Mouse (Mus musculus) stomach, embryonic 16.5 days (tissue): ENCODE results near the gene Cx3cr1. TPM values are rescaled to one million over a fixed set of nuclear protein-coding genes. Genes with fewer than 3 reads are reported as not detected.

ENCODE experiments used
- ATAC-seq: fragments of 200-750 bp; cut with Nextera tagmentation; 2 replicates; pipeline ENCODE4 v1.8.0; 2017; ENCODE audit warnings: moderate number of reproducible peaks, moderate TSS enrichment; ENCODE audit not compliant: insufficient read depth, low FRiP score
- H3K27ac ChIP-seq: fragments of 300-500 bp; sonication (generic); 2 replicates; pipeline ENCODE4 v1.5.1; 2014; ENCODE audit warnings: low read length
- H3K27me3 ChIP-seq: fragments of 300-500 bp; sonication (generic); 2 replicates; pipeline ENCODE4 v1.6.1; 2014; ENCODE audit warnings: low read length, control low read depth, mixed read lengths; ENCODE audit not compliant: control insufficient read depth, insufficient read depth
- H3K36me3 ChIP-seq: fragments of 300-500 bp; sonication (generic); 2 replicates; pipeline ENCODE4 v1.6.1; 2014; ENCODE audit warnings: low read length; ENCODE audit not compliant: control insufficient read depth, insufficient read depth
- H3K4me1 ChIP-seq: fragments of 300-500 bp; sonication (generic); 2 replicates; pipeline ENCODE4 v1.6.1; 2014; ENCODE audit warnings: low read length, control low read depth, mixed read lengths; ENCODE audit not compliant: control insufficient read depth, insufficient read depth
- H3K4me2 ChIP-seq: fragments of 300-500 bp; sonication (generic); 2 replicates; pipeline ENCODE4 v1.6.1; 2014; ENCODE audit warnings: low read depth, low read length, mixed read lengths
- H3K4me3 ChIP-seq: fragments of 300-500 bp; sonication (generic); replicated peaks from 2 replicates; pipeline ENCODE4 v1.5.1; 2014; ENCODE audit warnings: mild to moderate bottlenecking, low read length
- H3K9ac ChIP-seq: fragments of 300-500 bp; sonication (generic); 2 replicates; pipeline ENCODE4 v1.6.1; 2014; ENCODE audit warnings: low read length
- H3K9me3 ChIP-seq: fragments of 300-500 bp; sonication (generic); replicated peaks from 2 replicates; pipeline ENCODE4 v1.6.1; 2016; ENCODE audit warnings: low read length, control low read depth; ENCODE audit not compliant: control insufficient read depth
- WGBS: fragments of 180-500 bp; shearing (Covaris S2); extraction: QIAGEN DNeasy Blood & Tissue Kit; methylation state at CpG from one replicate; pipeline ENCODE4 v1.1.7; 2014; 5-methylcytosine and 5-hydroxymethylcytosine counted together
- polyA plus RNA-seq: library from polyadenylated mRNA; unstranded; fragments of >200 nt; fragmentation: Nextera tagmentation; extraction: Ambion mirVana; gene quantifications from 2 replicates; pipeline ENCODE4 v1.2.1, GENCODE M21; 2015

Cx3cr1 gene
- polyA plus RNA-seq, 1 experiment from 2014 or later, result 15.2 TPM

- peaks cover 20% of the 10 kb centered on the region for H3K4me1 ChIP-seq
- no peak overlapping the region for H3K27ac ChIP-seq
- H3K9me3 ChIP-seq, result no peaks in the 10 kb centered on the region
- no peak overlapping the region for H3K9ac ChIP-seq
- WGBS, result 88% methylated on average over 12 of the region's 12 CpGs
- H3K4me2 ChIP-seq, result no peak overlapping the region
- H3K4me3 ChIP-seq, result no peak overlapping the region
- ATAC-seq, result no peak
- no peaks in the 10 kb centered on the region for H3K27me3 ChIP-seq
- H3K36me3 ChIP-seq, result peaks cover 21% of the 10 kb centered on the region; the same call in 1 of the 2 replicates
Observed at GRCm38 (mm10) chr9:119972582-119972981, 97.1 kb downstream of the Cx3cr1 start.

- 94% methylated on average over 10 of the region's 10 CpGs for WGBS
- Histone ChIP-seq H3K9ac (no peak overlapping the region), H3K4me1 (peaks cover 16% of the 10 kb centered on the region), H3K4me2 (no peak overlapping the region), H3K4me3 (no peak overlapping the region), H3K27me3 (no peaks in the 10 kb centered on the region), H3K27ac (no peak overlapping the region), H3K36me3 (peaks cover 21% of the 10 kb centered on the region; the same call in 1 of the 2 replicates), H3K9me3 (no peaks in the 10 kb centered on the region)
- ATAC-seq, result no peak
Observed at GRCm38 (mm10) chr9:119972166-119972565, 97.5 kb downstream of the Cx3cr1 start.

- Histone ChIP-seq H3K27me3 (no peaks in the 10 kb centered on the region), H3K36me3 (peaks cover 21% of the 10 kb centered on the region; the same call in 1 of the 2 replicates), H3K9ac (peak overlapping the region; percentile 39; the same call in 1 of the 2 replicates)
Observed at GRCm38 (mm10) chr9:119970763-119971656, 98.7 kb downstream of the Cx3cr1 start.

GRCm38 (mm10) chr9:119970221-119970620 lies 99.5 kb downstream of the Cx3cr1 start:
- Histone ChIP-seq H3K27me3 (no peaks in the 10 kb centered on the region), H3K9me3 (no peaks in the 10 kb centered on the region), H3K27ac (peak overlapping the region; percentile 62), H3K4me3 (no peak overlapping the region), H3K36me3 (peaks cover 21% of the 10 kb centered on the region; the same call in 1 of the 2 replicates), H3K4me1 (peaks cover 13% of the 10 kb centered on the region), H3K9ac (peak overlapping the region; percentile 39; the same call in 1 of the 2 replicates), H3K4me2 (no peak overlapping the region)
- WGBS, result 40% methylated on average over 6 of the region's 6 CpGs
- no peak for ATAC-seq

More at GRCm38 (mm10) chr9:119970763-119971656, 98.7 kb downstream of the Cx3cr1 start:
- peaks cover 13% of the 10 kb centered on the region for H3K4me1 ChIP-seq
- H3K4me2 ChIP-seq, result no peak overlapping the region
- H3K9me3 ChIP-seq, result no peaks in the 10 kb centered on the region
- no peak overlapping the region for H3K4me3 ChIP-seq
- ATAC-seq, result peak; percentile 51; the same call in 1 of the 2 replicates
- H3K27ac ChIP-seq, result peak overlapping the region; percentile 62
- 75% methylated on average over 7 of the region's 7 CpGs for WGBS

GRCm38 (mm10) chr9:119969811-119970210 lies 99.9 kb downstream of the Cx3cr1 start:
- ATAC-seq, result no peak
- 76% methylated on average over 7 of the region's 7 CpGs for WGBS
- H3K4me1 ChIP-seq, result peaks cover 13% of the 10 kb centered on the region
- no peak overlapping the region for H3K4me2 ChIP-seq
- no peaks in the 10 kb centered on the region for H3K9me3 ChIP-seq
- H3K27me3 ChIP-seq, result no peaks in the 10 kb centered on the region
- H3K4me3 ChIP-seq, result no peak overlapping the region
- H3K27ac ChIP-seq, result peak overlapping the region; percentile 62; the same call in 1 of the 2 replicates
- H3K36me3 ChIP-seq, result peaks cover 21% of the 10 kb centered on the region; the same call in 1 of the 2 replicates
- no peak overlapping the region for H3K9ac ChIP-seq

GRCm38 (mm10) chr9:119966221-119966910 lies 103.3 kb downstream of the Cx3cr1 start:
- Histone ChIP-seq H3K4me3 (no peak overlapping the region), H3K27me3 (no peaks in the 10 kb centered on the region), H3K9me3 (no peaks in the 10 kb centered on the region), H3K36me3 (no peaks in the 10 kb centered on the region), H3K4me2 (no peak overlapping the region), H3K9ac (no peak overlapping the region), H3K27ac (no peak overlapping the region), H3K4me1 (peaks cover 16% of the 10 kb centered on the region)
- ATAC-seq, result no peak
- WGBS, result 86% methylated on average over 26 of the region's 26 CpGs

- 61% methylated on average over 3 of the region's 3 CpGs for WGBS
- Histone ChIP-seq H3K4me1 (peaks cover 4% of the 10 kb centered on the region; the same call in 1 of the 2 replicates), H3K27ac (no peak overlapping the region), H3K9me3 (no peaks in the 10 kb centered on the region), H3K4me3 (no peak overlapping the region), H3K9ac (no peak overlapping the region), H3K4me2 (no peak overlapping the region), H3K36me3 (no peaks in the 10 kb centered on the region), H3K27me3 (no peaks in the 10 kb centered on the region)
- no peak for ATAC-seq
Observed at GRCm38 (mm10) chr9:119965186-119965585, 104.5 kb downstream of the Cx3cr1 start.

- Histone ChIP-seq H3K9ac (no peak overlapping the region), H3K27me3 (no peaks in the 10 kb centered on the region), H3K9me3 (no peaks in the 10 kb centered on the region), H3K4me1 (peaks cover 3% of the 10 kb centered on the region; the same call in 1 of the 2 replicates), H3K4me3 (no peak overlapping the region), H3K36me3 (no peaks in the 10 kb centered on the region), H3K27ac (no peak overlapping the region), H3K4me2 (no peak overlapping the region)
- 61% methylated on average over 3 of the region's 3 CpGs for WGBS
- no peak for ATAC-seq
Observed at GRCm38 (mm10) chr9:119964206-119964605, 105.5 kb downstream of the Cx3cr1 start.
